Mouse (Mus musculus): ENCODE measurements at regions not wholly inside any gene's neighbourhood (a gene's known extent, or its start where the extent isn't known, plus 50 kb on each side); places are given as distances from the start of the nearest gene placed in this dataset.

DNA sequence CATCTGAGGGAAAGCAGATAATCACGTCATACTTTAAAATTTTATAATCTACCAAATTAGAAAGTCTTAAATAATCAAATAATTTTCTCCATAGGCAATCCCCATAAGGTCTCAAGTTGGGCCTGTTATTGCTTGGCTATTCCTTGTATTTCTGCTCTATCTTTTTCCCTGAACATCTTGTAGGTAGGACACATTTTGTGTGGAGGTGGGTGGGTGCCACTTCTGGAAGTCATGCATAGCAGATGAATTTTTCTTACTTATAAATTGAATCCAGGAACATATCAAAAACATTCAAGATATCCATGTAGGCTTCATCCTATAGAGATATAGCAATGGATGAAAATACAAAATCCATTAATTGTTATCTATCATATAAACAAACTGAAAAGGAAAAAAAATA, 1418.7 kb downstream of the Cdh11 start:
- in situ Hi-C loops (cut with MboI, MseI) = no loop called here

DNA sequence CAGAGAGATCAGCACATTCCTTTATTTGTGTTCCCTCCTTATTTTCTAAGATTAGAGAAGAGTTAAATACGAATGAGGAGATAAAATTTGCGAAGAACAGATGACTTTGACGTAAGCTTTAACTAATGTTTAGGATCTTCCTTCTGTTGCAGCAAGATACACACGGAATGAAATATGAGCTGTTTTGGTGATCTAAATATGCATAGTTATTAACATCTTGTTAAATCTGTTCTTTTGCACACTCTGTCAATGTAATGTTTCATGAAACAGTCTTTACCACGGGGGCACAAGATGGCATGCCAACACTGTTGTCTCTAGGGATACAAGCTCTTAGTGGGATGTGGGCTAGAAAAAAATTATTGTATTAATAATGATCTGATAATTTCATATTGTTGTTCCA, 1434.6 kb downstream of the Cdh11 start:
- in situ Hi-C loops (cut with MboI, MseI) = loop anchor here in 1 of 2 experiments (10.0 kb wide), 1 partner anchor 674 kb away; no protein-coding TSS in a partner anchor

DNA sequence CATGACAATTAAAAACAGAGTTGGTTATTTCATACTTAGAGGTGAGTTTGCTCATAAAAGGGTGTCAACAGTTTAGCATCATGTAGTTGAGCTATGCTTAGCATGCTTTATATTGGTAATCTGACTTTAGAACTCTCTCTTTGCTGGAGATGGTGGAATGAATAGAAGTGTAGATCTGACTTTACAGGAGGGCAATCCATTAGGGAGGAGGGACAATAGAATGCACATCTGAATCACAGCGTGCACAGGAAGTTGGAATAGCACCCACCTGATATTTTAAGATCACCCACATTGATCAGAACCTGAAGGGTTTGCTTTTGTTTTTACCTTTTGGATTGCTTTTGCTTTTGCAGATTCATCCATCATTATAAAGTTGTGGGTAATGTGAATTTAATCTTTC, 1435.7 kb downstream of the Cdh11 start:
- in situ Hi-C loops (cut with MboI, MseI) = loop anchor here in 1 of 2 experiments (10.0 kb wide), 2 partner anchors 675 to 1835 kb away; no protein-coding TSS in a partner anchor

DNA sequence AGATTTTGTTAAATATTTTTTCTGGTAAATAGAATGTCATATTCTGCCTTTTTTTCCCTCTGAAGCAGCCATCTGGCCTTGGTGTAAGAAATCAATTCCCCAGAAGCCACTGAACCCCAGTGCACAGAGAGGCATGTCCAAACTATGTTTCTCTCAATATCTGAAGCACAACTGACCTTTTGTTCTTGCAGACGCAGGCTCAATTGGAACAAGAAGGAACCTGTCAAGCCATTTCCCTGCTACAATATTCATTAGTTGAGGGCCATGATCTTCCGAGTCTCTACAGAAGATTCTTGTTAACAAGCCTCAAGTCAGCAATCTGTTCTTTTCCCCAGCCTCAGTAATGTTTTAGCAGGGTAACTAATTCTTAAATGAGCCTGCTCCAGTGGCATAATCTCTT, 1456.2 kb downstream of the Cdh11 start:
- in situ Hi-C loops (cut with MboI, MseI) = no loop called here

GRCm38 (mm10) chr8:101328780-101329179, 1456.7 kb downstream of the Cdh11 start:
- in situ Hi-C loops (cut with MboI, MseI) = no loop called here

DNA sequence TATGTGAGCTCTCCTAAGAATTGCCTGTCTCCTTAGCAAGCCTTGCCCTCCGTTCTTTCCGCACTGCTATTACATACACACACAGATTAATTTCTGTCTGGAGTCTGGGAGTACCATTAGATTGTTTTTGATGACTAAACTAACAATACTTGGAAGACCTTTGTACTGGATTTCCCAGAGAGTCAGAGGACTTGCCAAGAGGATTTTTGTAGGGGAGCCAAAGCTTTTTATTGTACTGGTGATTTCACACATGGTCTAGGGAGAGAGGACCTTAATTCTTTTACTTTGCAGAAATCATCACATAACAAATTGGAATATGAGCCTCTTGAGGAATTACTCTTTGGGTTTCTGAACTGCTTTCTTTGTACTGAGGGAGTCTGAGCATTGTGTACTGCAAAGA, 1486.9 kb downstream of the Cdh11 start:
- in situ Hi-C loops (cut with MboI, MseI) = no loop called here

DNA sequence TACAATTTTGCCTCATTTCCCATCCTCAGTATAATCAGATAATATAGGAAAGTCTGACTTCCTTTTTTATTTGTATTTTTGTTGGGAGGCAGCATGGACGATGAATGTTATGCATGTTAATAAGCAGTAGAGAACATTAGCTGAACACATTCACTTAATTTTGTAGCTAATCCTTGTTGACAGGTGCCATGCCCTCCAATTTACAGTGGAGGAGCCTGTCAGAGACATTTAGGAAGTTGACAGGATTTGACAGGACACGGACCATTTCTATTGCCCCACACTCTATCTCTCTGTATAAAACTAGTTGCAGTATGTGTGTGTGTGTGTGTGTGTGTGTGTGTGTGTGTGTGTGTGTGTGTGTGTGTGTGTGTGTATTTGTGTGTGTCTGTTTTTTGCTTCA, 1495.4 kb downstream of the Cdh11 start:
- in situ Hi-C loops (cut with MboI, MseI) = no loop called here

- in situ Hi-C loops (cut with MboI, MseI) = no loop called here
Measured at GRCm38 (mm10) chr8:101242632-101243031, 1542.8 kb downstream of the Cdh11 start.

- in situ Hi-C loops (cut with MboI, MseI) = no loop called here
Measured at GRCm38 (mm10) chr8:101241854-101242253, 1543.6 kb downstream of the Cdh11 start.

- in situ Hi-C loops (cut with MboI, MseI) = no loop called here
Measured at GRCm38 (mm10) chr8:101197986-101198385, 1587.5 kb downstream of the Cdh11 start.

- in situ Hi-C loops (cut with MboI, MseI) = no loop called here
Measured at GRCm38 (mm10) chr8:101196740-101197139, 1588.7 kb downstream of the Cdh11 start.

GRCm38 (mm10) chr8:101188566-101188965, 1596.9 kb downstream of the Cdh11 start:
- in situ Hi-C loops (cut with MboI, MseI) = no loop called here

DNA sequence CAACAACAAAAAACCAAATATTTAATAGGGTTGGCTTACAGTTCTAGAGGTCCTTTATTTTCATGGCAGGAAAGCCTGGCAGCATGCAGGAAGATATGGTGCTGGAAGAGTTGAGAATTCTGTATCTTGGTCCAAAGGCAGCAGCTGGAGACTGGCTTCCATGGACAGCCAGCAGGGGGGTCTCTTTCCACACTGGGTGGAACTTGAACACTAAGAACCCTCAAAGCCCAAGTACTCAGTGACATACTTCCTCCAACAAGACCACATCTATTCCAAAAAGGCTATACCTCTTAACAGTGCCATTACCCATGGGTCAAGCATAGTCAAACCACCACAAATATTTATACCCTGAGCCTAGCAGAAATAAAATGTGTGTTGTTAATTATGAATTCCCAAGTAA, 1630.5 kb downstream of the Cdh11 start:
- in situ Hi-C loops (cut with MboI, MseI) = loop anchor here in 1 of 2 experiments (25.0 kb wide), 1 partner anchor 1132 kb away; no protein-coding TSS in a partner anchor
